Mouse (Mus musculus): ENCODE measurements around the gene Spaca5.

Gene Spaca5

DNA sequence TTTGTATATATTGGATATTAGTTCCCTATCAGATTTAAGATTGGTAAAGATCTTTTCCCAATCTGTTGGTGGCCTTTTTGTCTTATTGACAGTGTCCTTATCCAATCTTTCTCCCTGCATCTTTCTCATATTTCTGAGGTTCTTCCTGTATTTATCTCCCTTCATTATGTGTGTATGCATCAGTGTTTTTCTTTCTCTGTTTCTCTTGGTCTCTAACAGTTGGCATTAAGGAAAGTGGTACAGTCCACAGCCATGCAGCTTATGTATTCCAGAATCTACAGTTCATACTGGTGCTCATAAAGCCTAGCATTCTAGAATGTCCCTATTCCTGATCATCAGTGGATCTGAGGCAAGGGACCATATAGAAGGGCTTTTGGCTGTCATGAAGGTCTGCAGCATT, at the start of gene Spaca5:
TSS of gene Spaca5 (plus strand) at position 301 of the 400 bp plus-strand sequence.
- no peak for DNase-seq

DNA sequence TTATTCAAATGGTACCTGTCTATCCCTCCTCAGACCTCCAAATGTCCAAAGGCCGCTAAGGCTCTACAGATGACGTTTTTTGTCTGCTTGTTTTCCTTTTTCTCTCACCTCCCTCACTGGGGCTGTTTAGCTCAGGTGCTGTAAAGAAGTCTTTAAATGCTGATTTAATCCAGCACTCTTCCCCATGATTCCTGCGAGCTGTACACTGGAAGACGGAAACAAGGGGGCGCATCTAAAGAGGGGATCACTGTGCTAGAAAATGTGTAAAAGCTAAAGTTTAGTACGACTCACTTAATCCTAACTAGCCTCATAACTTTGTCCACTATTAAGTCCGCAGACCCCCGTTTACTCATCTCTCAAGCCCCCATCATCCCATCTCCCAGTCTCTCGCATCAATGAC, 6.7 kb upstream of the Spaca5 start:
- no peak for DNase-seq

DNA sequence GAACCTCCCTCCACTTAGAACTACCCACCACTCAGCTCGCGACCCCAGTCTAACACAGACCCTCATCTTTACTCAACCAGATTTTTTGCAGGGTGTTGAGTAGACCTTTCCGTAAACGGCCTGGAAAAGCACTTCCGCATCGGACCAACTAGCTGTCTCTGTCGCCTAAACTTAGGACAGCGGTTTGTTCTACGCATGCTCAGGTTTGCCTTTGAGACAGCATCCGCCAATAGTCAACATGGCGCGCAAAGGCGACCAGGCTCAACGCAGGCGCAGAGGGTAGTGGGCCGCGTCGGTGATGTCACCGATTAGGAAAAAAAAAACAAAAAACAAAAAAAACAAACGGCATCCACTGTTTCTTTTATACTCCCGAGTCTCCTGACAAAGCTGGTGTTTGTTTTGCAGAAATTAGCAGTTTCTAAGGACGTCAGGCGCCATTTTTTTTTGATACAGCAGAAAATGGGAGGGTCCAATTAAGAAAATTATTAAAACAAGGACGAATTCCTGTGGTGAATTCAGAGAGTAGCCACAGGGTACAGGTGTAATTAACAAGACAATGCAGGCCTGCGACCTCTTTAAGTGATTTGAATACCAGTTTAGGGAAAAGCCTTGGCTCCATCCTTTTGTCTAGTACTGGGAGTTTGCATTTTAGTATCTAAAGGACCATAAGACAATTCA, 6.2 kb upstream of the Spaca5 start, which contains the start of gene Zfp182:
TSS of gene Zfp182 (minus strand) at position 451 of the 678 bp plus-strand sequence.
- peak; percentile 62 to 64 for DNase-seq

DNA sequence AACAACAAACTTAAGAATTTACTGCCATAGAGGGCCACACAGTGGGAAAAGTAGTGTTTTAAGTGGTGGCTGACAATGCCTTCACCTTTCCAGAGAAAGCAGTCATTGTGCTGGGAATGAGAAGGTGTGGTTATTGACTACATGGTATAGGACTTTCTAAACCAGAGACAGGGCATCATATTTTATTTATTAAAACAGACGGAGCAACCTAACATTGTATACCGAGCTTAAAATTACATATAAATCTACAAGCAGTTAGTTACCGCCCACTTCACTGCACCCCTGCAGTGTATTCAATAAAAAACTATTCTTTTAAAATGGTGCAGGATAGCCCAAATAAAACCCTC, 5.7 kb upstream of the Spaca5 start:
- no peak for DNase-seq

DNA sequence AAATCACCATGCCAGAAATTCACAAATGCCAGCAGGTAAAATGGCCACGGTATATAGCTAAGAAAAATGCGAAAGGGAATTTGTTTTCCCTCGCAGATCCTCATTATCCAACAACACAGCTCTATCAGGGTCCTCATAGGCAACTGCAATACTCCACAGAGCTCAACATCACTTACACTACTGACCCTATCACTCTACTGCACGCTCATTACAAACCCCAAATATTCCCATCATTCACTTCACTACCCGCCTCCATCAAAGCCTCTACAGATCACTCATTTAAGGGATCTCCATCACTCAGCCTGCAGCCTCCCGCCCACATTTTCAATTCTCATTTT, 20.4 kb downstream of the Spaca5 start:
- no peak for DNase-seq

DNA sequence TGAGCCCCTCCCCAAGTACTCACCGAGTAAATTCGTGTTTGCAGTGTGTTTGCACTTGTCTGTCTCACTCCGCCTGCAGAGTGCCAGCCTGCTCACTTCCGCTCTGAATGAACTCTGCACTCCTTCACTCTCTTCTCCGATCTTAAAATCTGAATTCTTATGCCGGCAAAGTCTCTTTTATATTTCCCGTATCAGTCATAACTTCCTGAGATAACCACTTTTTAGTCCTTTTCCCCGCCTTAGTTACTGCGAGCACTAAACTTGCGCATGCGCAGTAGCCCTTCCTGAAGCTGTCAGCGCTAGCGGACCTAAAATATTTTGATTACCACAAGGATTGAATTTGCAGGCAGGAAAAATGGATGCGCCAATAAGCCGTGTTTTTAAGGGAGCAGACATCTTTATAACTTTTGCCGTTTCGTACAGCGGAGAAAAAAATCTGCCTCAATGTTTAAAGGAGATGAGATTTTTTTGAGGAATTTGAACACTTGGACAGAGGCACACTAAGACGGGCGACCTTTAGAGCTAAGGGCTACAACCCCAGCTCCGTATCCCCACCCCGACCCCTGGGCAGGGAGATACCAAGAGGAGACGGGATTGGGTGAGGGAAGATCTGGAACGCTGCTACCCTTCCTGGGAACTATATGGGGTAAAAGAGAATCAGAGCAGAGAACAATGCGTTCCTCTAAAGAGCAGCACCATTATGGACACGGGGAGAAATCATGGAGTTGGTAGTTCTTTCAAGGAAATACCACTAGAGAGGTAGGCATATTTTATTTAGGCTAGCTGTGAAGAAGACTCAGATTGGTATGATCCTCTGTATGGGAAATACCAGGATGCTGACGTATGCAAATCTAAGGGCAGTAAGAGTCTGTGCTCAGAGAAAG, 21.0 kb downstream of the Spaca5 start, which contains the start of gene Zfp300:
TSS of gene Zfp300 (minus strand) at position 545 of the 884 bp plus-strand sequence.
- DNase-seq: peak; percentile 25 to 46

DNA sequence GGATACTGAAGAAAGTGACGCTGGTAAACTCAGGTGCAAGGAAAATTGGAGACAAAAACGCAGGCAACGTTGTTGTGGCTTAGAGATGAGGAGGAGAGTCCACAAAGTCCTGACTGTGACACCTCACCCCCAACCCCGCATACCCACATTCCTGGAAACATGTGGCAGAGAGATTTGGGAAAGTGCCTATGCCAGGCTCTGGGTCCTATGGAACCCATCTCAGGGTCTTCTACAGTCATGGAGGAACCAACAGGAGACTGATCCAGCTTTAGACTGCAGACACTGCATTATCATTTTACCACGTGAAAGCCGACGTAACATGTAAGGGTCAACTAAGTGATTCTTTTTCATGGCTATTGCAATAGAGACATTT, 21.6 kb downstream of the Spaca5 start:
- DNase-seq: no peak

DNA sequence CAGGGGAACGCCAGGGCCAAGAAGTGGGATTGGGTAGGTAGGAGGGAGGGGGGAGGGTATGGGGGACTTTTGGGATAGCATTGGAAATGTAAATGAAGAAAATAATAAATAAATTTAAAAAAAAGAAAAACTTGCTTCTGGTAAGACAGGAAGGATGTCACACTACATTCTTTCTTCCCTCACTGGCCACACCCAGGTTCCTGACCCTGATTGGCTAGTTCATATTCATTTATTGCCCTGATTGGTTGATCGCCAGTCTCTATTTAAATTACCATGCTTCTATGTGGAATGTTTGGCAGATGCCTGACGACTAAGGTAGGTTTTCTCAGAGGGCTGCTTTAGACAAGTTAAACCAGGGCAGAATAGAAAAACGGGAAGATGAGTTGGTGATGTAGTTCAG, 47.3 kb downstream of the Spaca5 start, which contains the start of gene Ssxa1:
TSS of gene Ssxa1 (plus strand) at position 301 of the 400 bp plus-strand sequence.
- DNase-seq: no peak

Measured in spleen, adult 18-20 months (tissue).